14 mouse cellular contexts compared by ENCODE assay signal in genomic region chr9:69764586-69765482, GRCm38 (mm10). TPM values are rescaled to one million over a fixed set of nuclear protein-coding genes. Genes with fewer than 3 reads are reported as not detected.
A peak's percentile ranks its signal among the peaks of the same experiment; 100 is the strongest.
DNase-seq lines count a peak whose midpoint lies in the region; ATAC-seq lines count a peak whose summit lies in the region.
"Had no signal": no experiment of that assay in that cellular context is flagged by ENCODE, and none has a peak within 500 bp of the region (broad histone marks: within the 10 kb centered on the region; RNA-seq: fewer than 3 reads in every experiment).

No protein-coding gene starts in this region.

- 1% methylated on average over 42 of the region's 42 CpGs for WGBS in kidney, embryonic 16.5 days
- WGBS in neural tube, embryonic 14.5 days: under 1% methylated on average over 42 of the region's 42 CpGs

- no peak overlapping the region for H3K27ac ChIP-seq in kidney, embryonic 16.5 days (ENCODE audit: low read length)
- H3K27ac ChIP-seq in neural tube, embryonic 14.5 days (ENCODE audit: low read depth, low read length): no peak overlapping the region
- H3K27ac ChIP-seq: heart, embryonic 15.5 days had no signal

- DNase-seq in kidney, postnatal 14 days: no peak
- peak; percentile 38 for DNase-seq in embryo, embryonic 9.5 days (ENCODE audit: extremely low spot score)
- DNase-seq in induced T-regulatory cell, adult 2 months (ENCODE audit: low read depth): peak; percentile 5
- DNase-seq in urinary bladder, postnatal 14 days (ENCODE audit: low spot score): no peak
- DNase-seq in adrenal gland, adult 2 months: no peak
- no peak for DNase-seq in heart, adult 8-10 months (ENCODE audit: low spot score)
- DNase-seq: adrenal gland, postnatal 25 days; liver, postnatal 0 days had no signal

- no peaks in the 10 kb centered on the region for H3K36me3 ChIP-seq in kidney, embryonic 16.5 days (ENCODE audit: insufficient read depth, low read length)
- no peaks in the 10 kb centered on the region for H3K36me3 ChIP-seq in neural tube, embryonic 14.5 days (ENCODE audit: control insufficient read depth, insufficient read depth, low read length)
- H3K36me3 ChIP-seq: G1E; heart, embryonic 15.5 days had no signal

- H3K9me3 ChIP-seq in kidney, embryonic 16.5 days (ENCODE audit: low read length): no peaks in the 10 kb centered on the region
- H3K9me3 ChIP-seq in neural tube, embryonic 14.5 days (ENCODE audit: control insufficient read depth, low read length): no peaks in the 10 kb centered on the region
- H3K9me3 ChIP-seq: G1E; heart, embryonic 15.5 days had no signal

- no peak overlapping the region for H3K9ac ChIP-seq in kidney, embryonic 16.5 days (replicated peaks; ENCODE audit: low read length)
- H3K9ac ChIP-seq in neural tube, embryonic 14.5 days (replicated peaks; ENCODE audit: low read depth, low read length): no peak overlapping the region
- H3K9ac ChIP-seq: heart, embryonic 15.5 days; liver, postnatal 0 days had no signal

- peaks cover 99% of the 10 kb centered on the region for H3K27me3 ChIP-seq in kidney, embryonic 16.5 days (ENCODE audit: insufficient read depth, low read length)
- H3K27me3 ChIP-seq in neural tube, embryonic 14.5 days (ENCODE audit: control insufficient read depth, insufficient read depth, low read length): peaks cover 50% of the 10 kb centered on the region

- peak overlapping the region; percentile 29; the same call in 1 of the 2 replicates for H3K4me2 ChIP-seq in kidney, embryonic 16.5 days (replicated peaks; ENCODE audit: low read depth, low read length)
- H3K4me2 ChIP-seq in neural tube, embryonic 14.5 days (ENCODE audit: low read depth, low read length): peak overlapping the region; percentile 8; the same call in 1 of the 2 replicates
- H3K4me2 ChIP-seq: heart, embryonic 15.5 days had no signal

- ATAC-seq in kidney, embryonic 16.5 days (ENCODE audit: low FRiP score, low TSS enrichment): no peak
- ATAC-seq in neural tube, embryonic 14.5 days (ENCODE audit: low read depth): no peak
- ATAC-seq: liver, postnatal 0 days had no signal

- no peak overlapping the region for H3K4me3 ChIP-seq in kidney, embryonic 16.5 days (ENCODE audit: low read length)
- H3K4me3 ChIP-seq in neural tube, embryonic 14.5 days (ENCODE audit: low read depth, low read length): no peak overlapping the region
- H3K4me3 ChIP-seq: heart, embryonic 15.5 days had no signal

- peaks cover 5% of the 10 kb centered on the region; the same call in 1 of the 2 replicates for H3K4me1 ChIP-seq in kidney, embryonic 16.5 days (ENCODE audit: insufficient read depth, low read length)
- H3K4me1 ChIP-seq in neural tube, embryonic 14.5 days (ENCODE audit: control insufficient read depth, insufficient read depth, low read length): peaks cover 14% of the 10 kb centered on the region; the same call in 1 of the 2 replicates

RNA-seq across cellular contexts. Expression of gene Foxb1, which starts 4.1 kb away (rescaled TPM):
- 0.05 and 0.09 TPM in 2 replicates for polyA plus RNA-seq in kidney, embryonic 16.5 days (2015; fragmentation: Nextera tagmentation; extraction: Ambion mirVana)
- 4.1 and 4.7 TPM in 2 replicates for polyA plus RNA-seq in neural tube, embryonic 14.5 days (2014; fragmentation: Nextera tagmentation; extraction: Ambion mirVana)
- total RNA-seq in adrenal gland, adult 2 months (2021): not detected
- polyA plus RNA-seq in adrenal gland, adult 2 months (2012; rRNA removed): not detected in 2 replicates
- total RNA-seq in heart, adult 8-10 months (2022): not detected
- total RNA-seq: adrenal gland, postnatal 25 days; G1E had no signal
- polyA plus RNA-seq: G1E; heart, embryonic 15.5 days; liver, postnatal 0 days; small intestine, adult 2 months; urinary bladder, adult 2 months had no signal

Comparison
In these comparisons a context has a peak if more than half of its experiments do, and no peak if none do; other contexts are left out.
1. DNase-seq: peak in embryo, embryonic 9.5 days (single experiment) and induced T-regulatory cell, adult 2 months (single experiment); none in kidney, postnatal 14 days (single experiment), urinary bladder, postnatal 14 days (single experiment), adrenal gland, adult 2 months (single experiment) and heart, adult 8-10 months (single experiment).